Mouse (Mus musculus) limb, embryonic 11.5 days (tissue): Measurements from ENCODE around the gene Qrich2. TPM values are rescaled to one million over a fixed set of nuclear protein-coding genes. Genes with fewer than 3 reads are reported as not detected.
"Not testable (repeated sequence)": the region's sequence is repeated elsewhere in the genome, so short reads cannot be mapped to it uniquely, and the experiment has no call there.

Experiments
- ATAC-seq: fragments of 200-750 bp; cut with Nextera tagmentation; 2 replicates; pipeline ENCODE4 v1.8.0; 2017; ENCODE audit warnings: low read depth; ENCODE audit not compliant: insufficient number of reproducible peaks, low FRiP score, low TSS enrichment
- DNase-seq: peaks from one replicate; pipeline ENCODE4 v3.0.0-alpha.2; 2015; ENCODE audit warnings: low spot score
- H3K27ac ChIP-seq: fragments of 300-500 bp; sonication (generic); replicated peaks from 2 replicates; pipeline ENCODE4 v1.5.1; 2014; ENCODE audit warnings: low read depth, mild to moderate bottlenecking, low read length
- H3K27me3 ChIP-seq: fragments of 300-500 bp; sonication (generic); 2 replicates; pipeline ENCODE4 v1.6.1; 2014; ENCODE audit warnings: mild to moderate bottlenecking, low read length, mixed read lengths; ENCODE audit not compliant: control insufficient read depth, insufficient read depth
- H3K36me3 ChIP-seq: fragments of 300-500 bp; sonication (generic); 2 replicates; pipeline ENCODE4 v1.6.1; 2014; ENCODE audit warnings: mild to moderate bottlenecking, low read length, moderate library complexity, mixed read lengths; ENCODE audit not compliant: control insufficient read depth, insufficient read depth
- H3K4me1 ChIP-seq: fragments of 300-500 bp; sonication (generic); 2 replicates; pipeline ENCODE4 v1.6.1; 2014; ENCODE audit warnings: low read length, mixed read lengths; ENCODE audit not compliant: control insufficient read depth, insufficient read depth
- H3K4me2 ChIP-seq: fragments of 300-500 bp; sonication (generic); 2 replicates; pipeline ENCODE4 v1.6.1; 2014; ENCODE audit warnings: low read depth, mild to moderate bottlenecking, moderate library complexity; ENCODE audit not compliant: severe bottlenecking
- H3K4me3 ChIP-seq: fragments of 300-500 bp; sonication (generic); 2 replicates; pipeline ENCODE4 v1.5.1; 2014; ENCODE audit warnings: low read depth, low read length
- H3K9ac ChIP-seq: fragments of 300-500 bp; sonication (generic); 2 replicates; pipeline ENCODE4 v1.6.1; 2014; ENCODE audit warnings: mild to moderate bottlenecking, low read length
- H3K9me3 ChIP-seq: fragments of 300-500 bp; sonication (generic); 2 replicates; pipeline ENCODE4 v1.6.1; 2016; ENCODE audit warnings: low read length; ENCODE audit not compliant: control insufficient read depth
- WGBS: fragments of 180-500 bp; shearing (Covaris S2); extraction: QIAGEN DNeasy Blood & Tissue Kit; methylation state at CpG from one replicate; pipeline ENCODE4 v1.1.7; 2014; 5-methylcytosine and 5-hydroxymethylcytosine counted together
- polyA plus RNA-seq: library from polyadenylated mRNA; unstranded; fragments of >200 nt; fragmentation: Nextera tagmentation; extraction: Ambion mirVana; gene quantifications from 2 replicates; pipeline ENCODE4 v1.2.1, GENCODE M21; 2014

The Qrich2 gene
- polyA plus RNA-seq, 1 experiment from 2014 or later: 0.37 TPM

GRCm38 (mm10) chr11:116470249-116470648, 4.2 kb upstream of the Qrich2 start:
- peaks cover 31% of the 10 kb centered on the region for H3K36me3 ChIP-seq
- 87% methylated on average over 3 of the region's 3 CpGs for WGBS
- H3K4me2 ChIP-seq: no peak overlapping the region
- DNase-seq (no peak), ATAC-seq (no peak)
- H3K27ac ChIP-seq: no peak overlapping the region
- no peak overlapping the region for H3K4me3 ChIP-seq
- H3K9ac ChIP-seq: no peak overlapping the region
- H3K9me3 ChIP-seq: no peaks in the 10 kb centered on the region
- no peaks in the 10 kb centered on the region for H3K27me3 ChIP-seq
- H3K4me1 ChIP-seq: no peaks in the 10 kb centered on the region

GRCm38 (mm10) chr11:116468338-116468737, 2.3 kb upstream of the Qrich2 start:
- not testable (repeated sequence) for H3K4me1 ChIP-seq, H3K9me3 ChIP-seq, H3K27me3 ChIP-seq, H3K4me3 ChIP-seq, H3K4me2 ChIP-seq, ATAC-seq, H3K27ac ChIP-seq, H3K9ac ChIP-seq, DNase-seq
- peaks cover 24% of the 10 kb centered on the region for H3K36me3 ChIP-seq
- WGBS: 76% methylated on average over 3 of the region's 3 CpGs

GRCm38 (mm10) chr11:116463833-116464232, 2.2 kb downstream of the Qrich2 start:
- Histone ChIP-seq H3K4me2 (no peak overlapping the region), H3K27ac (no peak overlapping the region), H3K27me3 (no peaks in the 10 kb centered on the region), H3K4me1 (0 out of 2 replicates have a peak, but pooled peaks cover 4% of the 10 kb centered on the region), H3K4me3 (no peak overlapping the region), H3K9me3 (no peaks in the 10 kb centered on the region), H3K36me3 (no peaks in the 10 kb centered on the region), H3K9ac (no peak overlapping the region)
- WGBS: 7% methylated on average over 2 of the region's 2 CpGs
- DNase-seq (peak; percentile 94), ATAC-seq (no peak)

- DNase-seq (no peak), ATAC-seq (no peak)
- Histone ChIP-seq H3K27me3 (no peaks in the 10 kb centered on the region), H3K9me3 (no peaks in the 10 kb centered on the region), H3K4me1 (0 out of 2 replicates have a peak, but pooled peaks cover 4% of the 10 kb centered on the region), H3K4me2 (no peak overlapping the region), H3K4me3 (no peak overlapping the region), H3K9ac (no peak overlapping the region), H3K36me3 (no peaks in the 10 kb centered on the region), H3K27ac (no peak overlapping the region)
- WGBS: 75% methylated on average over 5 of the region's 5 CpGs
These were observed 2.7 kb downstream of the Qrich2 start for GRCm38 (mm10) chr11:116463338-116463737.

- no peak overlapping the region for H3K9ac ChIP-seq
- DNase-seq (no peak), ATAC-seq (no peak)
- no peaks in the 10 kb centered on the region for H3K9me3 ChIP-seq
- H3K4me2 ChIP-seq: no peak overlapping the region
- no peaks in the 10 kb centered on the region for H3K27me3 ChIP-seq
- H3K27ac ChIP-seq: no peak overlapping the region
- H3K4me1 ChIP-seq: 0 out of 2 replicates have a peak, but pooled peaks cover 4% of the 10 kb centered on the region
- no peak overlapping the region for H3K4me3 ChIP-seq
- WGBS: 62% methylated on average over 4 of the region's 4 CpGs
- no peaks in the 10 kb centered on the region for H3K36me3 ChIP-seq
These were observed 6.3 kb downstream of the Qrich2 start for GRCm38 (mm10) chr11:116459786-116460185.

- Histone ChIP-seq H3K9ac (no peak overlapping the region), H3K4me2 (no peak overlapping the region), H3K9me3 (no peaks in the 10 kb centered on the region), H3K4me1 (no peaks in the 10 kb centered on the region), H3K27me3 (no peaks in the 10 kb centered on the region), H3K4me3 (no peak overlapping the region), H3K27ac (no peak overlapping the region), H3K36me3 (no peaks in the 10 kb centered on the region)
- WGBS: 91% methylated on average over 8 of the region's 8 CpGs
- ATAC-seq: no peak
- DNase-seq: no peak
These were observed 9.8 kb downstream of the Qrich2 start for GRCm38 (mm10) chr11:116456234-116456633.

- H3K9ac ChIP-seq: no peak overlapping the region
- DNase-seq: no peak
- H3K27ac ChIP-seq: no peak overlapping the region
- no peaks in the 10 kb centered on the region; the same call in 1 of the 2 replicates for H3K9me3 ChIP-seq
- 92% methylated on average over 10 of the region's 10 CpGs for WGBS
- H3K4me2 ChIP-seq: no peak overlapping the region
- no peak overlapping the region for H3K4me3 ChIP-seq
- no peaks in the 10 kb centered on the region for H3K27me3 ChIP-seq
- no peak for ATAC-seq
- no peaks in the 10 kb centered on the region for H3K4me1 ChIP-seq
- H3K36me3 ChIP-seq: no peaks in the 10 kb centered on the region
These were observed 12.2 kb downstream of the Qrich2 start for GRCm38 (mm10) chr11:116453889-116454288.

- WGBS: 93% methylated on average over 3 of the region's 3 CpGs
- H3K4me1 ChIP-seq: no peaks in the 10 kb centered on the region
- no peak for ATAC-seq
These were observed 16.7 kb downstream of the Qrich2 start for GRCm38 (mm10) chr11:116449341-116449740.

GRCm38 (mm10) chr11:116447822-116448221, 18.2 kb downstream of the Qrich2 start:
- Histone ChIP-seq H3K9me3 (no peaks in the 10 kb centered on the region; the same call in 1 of the 2 replicates), H3K27ac (no peak overlapping the region), H3K4me1 (no peaks in the 10 kb centered on the region), H3K9ac (no peak overlapping the region), H3K4me2 (no peak overlapping the region), H3K27me3 (peaks cover 11% of the 10 kb centered on the region), H3K36me3 (no peaks in the 10 kb centered on the region), H3K4me3 (no peak overlapping the region)
- ATAC-seq (no peak), DNase-seq (no peak)
- 71% methylated on average over 5 of the region's 5 CpGs for WGBS

More at GRCm38 (mm10) chr11:116449341-116449740, 16.7 kb downstream of the Qrich2 start:
- Histone ChIP-seq H3K9me3 (no peaks in the 10 kb centered on the region; the same call in 1 of the 2 replicates), H3K4me3 (no peak overlapping the region), H3K36me3 (no peaks in the 10 kb centered on the region), H3K9ac (no peak overlapping the region), H3K27me3 (peaks cover 11% of the 10 kb centered on the region), H3K27ac (no peak overlapping the region), H3K4me2 (no peak overlapping the region)
- DNase-seq: no peak
